Mouse (Mus musculus) hindbrain, embryonic 11.5 days (tissue): ENCODE measurements at regions not wholly inside any gene's neighbourhood (a gene's known extent, or its start where the extent isn't known, plus 50 kb on each side); places are given as distances from the start of the nearest gene placed in this dataset.

Experiments
- ATAC-seq: fragments of 200-750 bp; cut with Nextera tagmentation; 2 replicates; pipeline ENCODE4 v1.8.0; 2017; ENCODE audit warnings: mild to moderate bottlenecking, moderate TSS enrichment, moderate library complexity; ENCODE audit not compliant: low FRiP score
- DNase-seq: peaks from one replicate; pipeline ENCODE4 v3.0.0-alpha.2; 2015; ENCODE audit warnings: low spot score
- H3K27ac ChIP-seq: fragments of 300-500 bp; sonication (generic); 2 replicates; pipeline ENCODE4 v1.5.1; 2014; ENCODE audit warnings: mild to moderate bottlenecking, low read depth, low read length
- H3K27me3 ChIP-seq: fragments of 300-500 bp; sonication (generic); 2 replicates; pipeline ENCODE4 v1.6.1; 2014; ENCODE audit warnings: mild to moderate bottlenecking, low read length, moderate library complexity, mixed read lengths; ENCODE audit not compliant: control insufficient read depth, insufficient read depth
- H3K36me3 ChIP-seq: fragments of 300-500 bp; sonication (generic); 2 replicates; pipeline ENCODE4 v1.6.1; 2014; ENCODE audit warnings: mild to moderate bottlenecking, low read length, moderate library complexity, mixed read lengths; ENCODE audit not compliant: control insufficient read depth, insufficient read depth
- H3K4me1 ChIP-seq: fragments of 300-500 bp; sonication (generic); replicated peaks from 2 replicates; pipeline ENCODE4 v1.6.1; 2014; ENCODE audit warnings: low read length, mixed read lengths; ENCODE audit not compliant: control insufficient read depth, insufficient read depth
- H3K4me2 ChIP-seq: fragments of 300-500 bp; sonication (generic); replicated peaks from 2 replicates; pipeline ENCODE4 v1.6.1; 2014; ENCODE audit warnings: mild to moderate bottlenecking, low read depth, low read length
- H3K4me3 ChIP-seq: fragments of 300-500 bp; sonication (generic); 2 replicates; pipeline ENCODE4 v1.5.1; 2014; ENCODE audit warnings: low read depth, low read length
- H3K9ac ChIP-seq: fragments of 300-500 bp; sonication (generic); 2 replicates; pipeline ENCODE4 v1.6.1; 2014; ENCODE audit warnings: low read depth, low read length
- H3K9me3 ChIP-seq: fragments of 300-500 bp; sonication (generic); 2 replicates; pipeline ENCODE4 v1.6.1; 2016; ENCODE audit warnings: low read length; ENCODE audit not compliant: control insufficient read depth
- WGBS: fragments of 180-500 bp; shearing (Covaris S2); extraction: QIAGEN DNeasy Blood & Tissue Kit; methylation state at CpG from one replicate; pipeline ENCODE4 v1.1.7; 2014; 5-methylcytosine and 5-hydroxymethylcytosine counted together

- ATAC-seq: no peak
- Histone ChIP-seq H3K36me3 (no peaks in the 10 kb centered on the region), H3K27ac (no peak overlapping the region), H3K9ac (no peak overlapping the region), H3K4me2 (no peak overlapping the region), H3K27me3 (no peaks in the 10 kb centered on the region), H3K4me1 (no peaks in the 10 kb centered on the region), H3K4me3 (no peak overlapping the region), H3K9me3 (no peaks in the 10 kb centered on the region)
- no peak for DNase-seq
These were observed 71.8 kb upstream of the Ralgapa2 start for GRCm38 (mm10) chr2:146583807-146584388.

GRCm38 (mm10) chr2:146586381-146586780 is 74.2 kb upstream of the Ralgapa2 start:
- Histone ChIP-seq H3K4me2 (no peak overlapping the region), H3K4me1 (no peaks in the 10 kb centered on the region), H3K9ac (no peak overlapping the region), H3K27ac (no peak overlapping the region), H3K27me3 (no peaks in the 10 kb centered on the region), H3K4me3 (no peak overlapping the region), H3K36me3 (no peaks in the 10 kb centered on the region), H3K9me3 (no peaks in the 10 kb centered on the region)
- DNase-seq: no peak
- ATAC-seq: no peak
- WGBS: 91% methylated on average over 1 of the region's 1 CpGs

- Histone ChIP-seq H3K4me1 (no peaks in the 10 kb centered on the region), H3K27me3 (no peaks in the 10 kb centered on the region), H3K27ac (no peak overlapping the region), H3K4me3 (no peak overlapping the region), H3K4me2 (no peak overlapping the region), H3K9me3 (no peaks in the 10 kb centered on the region), H3K9ac (no peak overlapping the region), H3K36me3 (no peaks in the 10 kb centered on the region)
- WGBS: 59% methylated on average over 3 of the region's 3 CpGs
- no peak for ATAC-seq
- no peak for DNase-seq
These were observed 74.8 kb upstream of the Ralgapa2 start for GRCm38 (mm10) chr2:146586981-146587380.

DNA sequence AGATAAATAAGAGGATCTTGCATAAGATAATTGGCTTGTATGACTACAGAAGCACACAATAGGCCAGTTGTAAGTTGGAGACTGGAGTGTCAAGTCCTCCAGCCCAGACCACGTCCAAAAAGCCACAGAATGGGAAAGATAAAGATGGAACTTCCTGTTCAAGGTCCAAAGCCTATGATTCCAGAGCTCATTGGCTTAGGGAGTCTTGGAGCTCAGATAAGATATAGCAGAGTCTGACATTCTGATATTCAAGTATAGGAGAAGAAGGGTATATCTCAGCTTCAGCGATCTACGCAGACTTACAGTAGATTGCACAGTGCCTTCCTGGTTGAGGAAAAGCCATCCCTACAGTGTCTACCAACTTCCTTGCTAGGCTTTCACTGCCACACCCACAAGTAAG is 77.7 kb upstream of the Ralgapa2 start:
- Histone ChIP-seq H3K9me3 (no peaks in the 10 kb centered on the region), H3K27ac (no peak overlapping the region), H3K27me3 (no peaks in the 10 kb centered on the region), H3K36me3 (no peaks in the 10 kb centered on the region), H3K9ac (no peak overlapping the region), H3K4me3 (no peak overlapping the region), H3K4me1 (no peaks in the 10 kb centered on the region), H3K4me2 (no peak overlapping the region)
- WGBS: 89% methylated on average over 3 of the region's 3 CpGs
- DNase-seq (no peak), ATAC-seq (no peak)

DNA sequence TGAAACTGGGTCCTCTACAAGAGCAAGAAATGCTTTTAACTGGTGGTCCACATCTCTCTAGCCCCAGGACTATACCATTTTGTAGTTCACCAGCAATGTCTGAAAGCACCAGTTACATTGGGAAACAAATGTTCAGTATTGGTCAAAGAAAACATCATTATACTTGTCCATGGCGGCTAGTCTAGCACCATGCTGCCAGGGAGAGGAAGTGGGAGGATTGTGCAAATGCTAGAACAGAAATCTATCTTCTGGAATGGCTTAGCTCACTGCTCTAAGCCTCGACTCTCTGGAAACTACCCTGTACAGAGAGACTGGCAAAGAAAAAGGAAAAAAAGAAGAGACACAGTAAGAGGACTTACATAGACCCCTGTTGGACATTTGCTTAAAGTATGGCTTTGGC is 81.1 kb upstream of the Ralgapa2 start:
- no peaks in the 10 kb centered on the region for H3K27me3 ChIP-seq
- no peak overlapping the region for H3K9ac ChIP-seq
- H3K4me3 ChIP-seq: no peak overlapping the region
- no peak overlapping the region for H3K4me2 ChIP-seq
- no peaks in the 10 kb centered on the region for H3K36me3 ChIP-seq
- ATAC-seq (no peak), DNase-seq (no peak)
- no peaks in the 10 kb centered on the region for H3K9me3 ChIP-seq
- 83% methylated on average over 2 of the region's 2 CpGs for WGBS
- H3K4me1 ChIP-seq: no peaks in the 10 kb centered on the region
- no peak overlapping the region for H3K27ac ChIP-seq

DNA sequence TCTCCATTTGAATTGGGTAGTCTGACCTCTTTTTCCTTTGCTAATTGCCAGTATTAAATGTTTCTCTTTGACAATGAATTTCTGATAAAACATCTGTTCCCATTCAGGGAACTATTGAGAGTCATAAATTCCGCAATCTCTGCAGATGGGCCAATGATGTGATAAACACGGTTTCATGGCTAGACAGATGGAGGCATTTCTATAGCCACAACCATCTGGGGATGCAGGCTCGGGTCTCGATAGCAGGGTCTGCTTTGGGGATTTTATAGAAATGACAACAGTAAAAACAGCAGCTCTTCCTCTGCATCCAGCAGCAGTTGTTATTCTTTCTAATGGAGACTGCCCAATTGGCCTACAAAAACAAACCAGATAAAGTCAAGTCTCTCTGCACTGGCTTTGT is 82.1 kb upstream of the Ralgapa2 start:
- H3K27me3 ChIP-seq: no peaks in the 10 kb centered on the region
- DNase-seq (no peak), ATAC-seq (no peak)
- WGBS: 70% methylated on average over 4 of the region's 4 CpGs
- H3K4me1 ChIP-seq: no peaks in the 10 kb centered on the region
- H3K4me3 ChIP-seq: no peak overlapping the region
- H3K9ac ChIP-seq: no peak overlapping the region
- no peaks in the 10 kb centered on the region for H3K36me3 ChIP-seq
- H3K4me2 ChIP-seq: no peak overlapping the region
- no peaks in the 10 kb centered on the region for H3K9me3 ChIP-seq
- no peak overlapping the region for H3K27ac ChIP-seq

DNA sequence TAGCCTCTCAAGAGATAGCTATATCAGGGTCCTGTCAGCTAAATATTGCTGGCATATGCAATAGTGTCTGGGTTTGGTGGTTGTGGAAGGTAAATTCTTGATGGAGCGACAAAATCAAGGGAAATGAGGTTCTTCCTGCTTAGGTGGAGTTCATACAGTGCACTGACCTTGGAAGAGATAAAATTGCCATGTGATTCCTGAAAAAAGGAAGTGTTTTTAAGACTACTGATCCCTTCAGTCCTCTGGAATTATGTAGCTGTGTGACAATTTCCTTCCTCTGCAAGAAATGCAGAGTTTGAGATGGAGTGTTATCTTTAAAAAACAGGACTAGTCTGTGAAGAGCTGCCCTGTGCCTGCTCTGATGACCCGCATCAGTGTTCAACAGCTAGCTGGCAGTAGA is 83.5 kb upstream of the Ralgapa2 start:
- Histone ChIP-seq H3K9ac (no peak overlapping the region), H3K9me3 (no peaks in the 10 kb centered on the region), H3K4me3 (no peak overlapping the region), H3K4me1 (no peaks in the 10 kb centered on the region), H3K27ac (no peak overlapping the region), H3K27me3 (no peaks in the 10 kb centered on the region), H3K4me2 (no peak overlapping the region), H3K36me3 (no peaks in the 10 kb centered on the region)
- WGBS: 91% methylated on average over 2 of the region's 2 CpGs
- DNase-seq (no peak), ATAC-seq (no peak)

DNA sequence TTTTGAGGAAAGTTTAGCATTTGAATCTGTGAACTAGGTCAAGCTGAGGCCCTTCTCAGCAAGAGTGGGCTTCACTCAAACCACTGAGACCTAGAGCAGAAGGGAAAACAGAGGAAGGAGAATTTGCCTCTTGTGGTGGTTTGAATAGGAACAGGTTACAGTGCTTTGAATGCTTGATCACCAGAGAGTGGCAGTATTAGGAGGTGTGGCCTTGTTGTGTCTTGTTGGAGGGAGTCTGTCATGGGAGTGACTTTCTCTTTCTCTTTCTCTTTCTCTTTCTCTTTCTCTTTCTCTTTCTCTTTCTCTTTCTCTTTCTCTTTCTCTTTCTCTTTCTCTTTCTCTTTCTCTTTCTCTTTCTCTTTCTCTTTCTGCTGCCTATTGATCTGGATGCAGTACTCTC is 94.0 kb upstream of the Ralgapa2 start:
- H3K27ac ChIP-seq: no peak overlapping the region
- H3K4me2 ChIP-seq: no peak overlapping the region
- no peaks in the 10 kb centered on the region for H3K9me3 ChIP-seq
- DNase-seq (no peak), ATAC-seq (no peak)
- H3K27me3 ChIP-seq: no peaks in the 10 kb centered on the region
- H3K4me3 ChIP-seq: no peak overlapping the region
- H3K36me3 ChIP-seq: no peaks in the 10 kb centered on the region
- no peaks in the 10 kb centered on the region for H3K4me1 ChIP-seq
- no peak overlapping the region for H3K9ac ChIP-seq

DNA sequence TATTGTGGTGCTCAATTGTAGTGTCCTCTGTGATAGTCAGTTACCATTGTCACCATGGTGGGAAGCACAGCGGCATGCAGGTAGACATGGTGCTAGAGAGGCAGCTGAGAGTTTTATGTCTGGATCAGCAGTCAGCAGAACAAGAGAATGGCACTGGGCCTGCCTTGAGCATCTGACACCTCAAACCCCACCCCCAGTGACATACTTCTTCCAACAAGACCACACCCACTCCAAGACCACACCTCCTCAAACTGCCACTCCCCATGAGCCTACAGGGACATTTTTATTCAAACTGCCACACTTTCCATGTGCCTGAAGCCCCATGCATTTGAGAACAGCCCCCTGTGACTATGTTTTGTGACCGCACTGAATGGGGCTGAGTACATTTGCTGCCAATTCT is 98.8 kb upstream of the Ralgapa2 start:
- ATAC-seq (no peak), DNase-seq (no peak)
- Histone ChIP-seq H3K4me1 (no peaks in the 10 kb centered on the region), H3K36me3 (no peaks in the 10 kb centered on the region), H3K9ac (no peak overlapping the region), H3K27ac (no peak overlapping the region), H3K27me3 (no peaks in the 10 kb centered on the region), H3K4me2 (no peak overlapping the region), H3K9me3 (no peaks in the 10 kb centered on the region), H3K4me3 (no peak overlapping the region)
- WGBS: 96% methylated on average over 2 of the region's 2 CpGs
